Mouse (Mus musculus): ENCODE results near the gene Coq10b.

Coq10b gene

GRCm38 (mm10) chr1:55106919-55107585 lies 54.5 kb downstream of the Coq10b start:
- DNase-seq (ENCODE audit: low spot score) = no peak

- no peak for DNase-seq (ENCODE audit: low spot score)
Measured at GRCm38 (mm10) chr1:55107644-55108043, 55.1 kb downstream of the Coq10b start.

GRCm38 (mm10) chr1:55108473-55108872 lies 55.9 kb downstream of the Coq10b start:
- no peak for DNase-seq (ENCODE audit: low spot score)

- no peak for DNase-seq (ENCODE audit: low spot score)
Measured at GRCm38 (mm10) chr1:55109066-55109766, 56.6 kb downstream of the Coq10b start.

All from ovary, adult 18-20 months (tissue).